Mouse (Mus musculus) ES-E14 (cell line): ENCODE data around the gene Mettl21c. TPM values are rescaled to one million over a fixed set of nuclear protein-coding genes. Genes with fewer than 3 reads are reported as not detected.
A peak's percentile ranks its signal among the peaks of the same experiment; 100 is the strongest.
"Not testable (repeated sequence)": the region's sequence is repeated elsewhere in the genome, so short reads cannot be mapped to it uniquely, and the experiment has no call there.

Source experiments
- DNase-seq: peaks from one replicate; pipeline ENCODE4 v3.0.0-alpha.2; 2013; ENCODE audit warnings: low read depth, low spot score
- H3K27ac ChIP-seq: 2 replicates; pipeline ENCODE4 v1.5.1; 2012; ENCODE audit warnings: low read depth, mild to moderate bottlenecking, low read length, moderate library complexity, mixed read lengths; ENCODE audit not compliant: poor library complexity, insufficient read depth, severe bottlenecking
- H3K36me3 ChIP-seq: 2 replicates; pipeline ENCODE4 v1.6.1; 2012; ENCODE audit warnings: mild to moderate bottlenecking, low read length, moderate library complexity, mixed read lengths; ENCODE audit not compliant: control insufficient read depth, poor library complexity, insufficient read depth, severe bottlenecking
- H3K4me1 ChIP-seq, 2 experiments: fragments of 150-350 bp in 1 of 2; sonication (generic) in 1 of 2; 2 replicates each; pipeline ENCODE4 v1.6.1; 2012; ENCODE audit warnings: low read length in 2 of 2, mild to moderate bottlenecking in 1 of 2, mixed read lengths in 1 of 2; ENCODE audit not compliant: control insufficient read depth in 2 of 2, insufficient read depth in 2 of 2, poor library complexity in 1 of 2
- H3K4me3 ChIP-seq, 2 experiments: fragments of 150-350 bp in 1 of 2; sonication (generic) in 1 of 2; 2 replicates each; pipeline ENCODE4 v1.5.1; 2012; ENCODE audit warnings: low read length in 2 of 2, low read depth in 1 of 2, mild to moderate bottlenecking in 1 of 2, mixed read lengths in 1 of 2; ENCODE audit not compliant: insufficient read depth in 1 of 2, poor library complexity in 1 of 2, severe bottlenecking in 1 of 2
- H3K9ac ChIP-seq: 2 replicates; pipeline ENCODE4 v1.6.1; 2012; ENCODE audit warnings: low read depth, mild to moderate bottlenecking, low read length, mixed read lengths; ENCODE audit not compliant: poor library complexity, insufficient read depth, severe bottlenecking
- H3K9me3 ChIP-seq: fragments of 150-350 bp; sonication (generic); 2 replicates; pipeline ENCODE4 v1.6.1; 2012; ENCODE audit warnings: low read depth, mild to moderate bottlenecking, low read length; ENCODE audit not compliant: control insufficient read depth, insufficient read depth
- CHD2 ChIP-seq: IDR thresholded peaks from 2 replicates; pipeline ENCODE4 v1.6.1; 2014; ENCODE audit warnings: mild to moderate bottlenecking, low read depth, low read length, inconsistent platforms
- HCFC1 ChIP-seq: IDR thresholded peaks from 2 replicates; pipeline ENCODE4 v1.6.1; 2012; ENCODE audit warnings: low read length, inconsistent platforms, borderline replicate concordance; ENCODE audit not compliant: insufficient read depth
- MAFK ChIP-seq: IDR thresholded peaks from 2 replicates; pipeline ENCODE4 v1.6.1; 2014; ENCODE audit warnings: mild to moderate bottlenecking, low read depth, low read length, inconsistent platforms; ENCODE audit not compliant: insufficient read depth
- ZC3H11A ChIP-seq: IDR thresholded peaks from 2 replicates; pipeline ENCODE4 v1.6.1; 2012; ENCODE audit warnings: low read depth, mild to moderate bottlenecking, inconsistent platforms, low read length, borderline replicate concordance
- ZNF384 ChIP-seq: IDR thresholded peaks from 2 replicates; pipeline ENCODE4 v1.6.1; 2012; ENCODE audit warnings: low read depth, low read length, inconsistent platforms
- in situ Hi-C, 2 experiments: fragments of 600-800 bp; cut with MboI; formaldehyde crosslinking; loops; one replicate each; pipeline ENCODE4 v1.15.1; 2025; ENCODE audit warnings: low sequenced_read_pairs in 2 of 2, inconsistent platforms in 1 of 2; ENCODE audit not compliant: unreplicated experiment in 2 of 2
- total RNA-seq: library from RNA; depleted of rRNA; stranded (reverse); fragments of 300-350 nt; gene quantifications from 2 replicates; pipeline ENCODE4 v1.2.3, GENCODE M21; 2012

Mettl21c gene
- total RNA-seq, 1 experiment = 0.45 TPM

GRCm38 (mm10) chr1:44046556-44046955 is 26.7 kb upstream of the Mettl21c start:
- H3K4me1 ChIP-seq = peaks cover 2 to 3% of the 10 kb centered on the region in 2 experiments; a peak in 1 of 4 replicates

GRCm38 (mm10) chr1:44045689-44046088 is 25.9 kb upstream of the Mettl21c start:
- H3K4me3 ChIP-seq, DNase-seq, H3K9ac ChIP-seq, in situ Hi-C loops, H3K36me3 ChIP-seq, H3K27ac ChIP-seq, H3K4me1 ChIP-seq, H3K9me3 ChIP-seq: not testable (repeated sequence)

More at GRCm38 (mm10) chr1:44046556-44046955, 26.7 kb upstream of the Mettl21c start:
- no peak for DNase-seq
- H3K9me3 ChIP-seq = no peaks in the 10 kb centered on the region
- H3K36me3 ChIP-seq = no peaks in the 10 kb centered on the region
- in situ Hi-C loops = no loop called here
- no peak overlapping the region for H3K9ac ChIP-seq
- TF ChIP-seq MAFK (no peak), ZC3H11A (no peak), ZNF384 (no peak), HCFC1 (no peak), CHD2 (no peak)
- no peak overlapping the region for H3K27ac ChIP-seq
- no peak overlapping the region for H3K4me3 ChIP-seq

GRCm38 (mm10) chr1:44042555-44042915 is 22.7 kb upstream of the Mettl21c start:
- TF ChIP-seq CHD2 (no peak), MAFK (no peak), HCFC1 (no peak), ZC3H11A (no peak), ZNF384 (no peak)
- DNase-seq = no peak
- Histone ChIP-seq H3K9me3 (no peaks in the 10 kb centered on the region), H3K27ac (no peak overlapping the region), H3K4me3 (peak overlapping the region; percentile 17 to 23; a peak in 3 of 4 replicates), H3K4me1 (peaks cover 2 to 3% of the 10 kb centered on the region in 2 experiments; a peak in 1 of 4 replicates), H3K9ac (no peak overlapping the region), H3K36me3 (no peaks in the 10 kb centered on the region)
- in situ Hi-C loops = no loop called here

GRCm38 (mm10) chr1:44041797-44042554 is 22.1 kb upstream of the Mettl21c start:
- DNase-seq = peak; percentile 41
- Histone ChIP-seq H3K4me3 (peak overlapping the region; percentile 17 to 23; a peak in 3 of 4 replicates), H3K27ac (no peak overlapping the region), H3K4me1 (peaks cover 2 to 3% of the 10 kb centered on the region in 2 experiments; a peak in 1 of 4 replicates), H3K36me3 (no peaks in the 10 kb centered on the region), H3K9ac (no peak overlapping the region), H3K9me3 (no peaks in the 10 kb centered on the region)
- TF ChIP-seq ZNF384 = no peak
- TF ChIP-seq MAFK = peak; percentile 19; the same call in 1 of the 2 replicates
- in situ Hi-C loops = no loop called here

- TF ChIP-seq ZC3H11A (no peak), ZNF384 (no peak), CHD2 (no peak), HCFC1 (no peak), MAFK (no peak)
- no peak overlapping the region for H3K27ac ChIP-seq
- no peak overlapping the region for H3K9ac ChIP-seq
- in situ Hi-C loops = no loop called here
- no peaks in the 10 kb centered on the region for H3K9me3 ChIP-seq
- no peaks in the 10 kb centered on the region for H3K36me3 ChIP-seq
- H3K4me3 ChIP-seq = no peak overlapping the region
- no peaks in the 10 kb centered on the region for H3K4me1 ChIP-seq
- no peak for DNase-seq
Observed at GRCm38 (mm10) chr1:44032948-44033347, 13.1 kb upstream of the Mettl21c start.
